Mouse (Mus musculus): Measurements from ENCODE around the gene Siglecf.

DNA sequence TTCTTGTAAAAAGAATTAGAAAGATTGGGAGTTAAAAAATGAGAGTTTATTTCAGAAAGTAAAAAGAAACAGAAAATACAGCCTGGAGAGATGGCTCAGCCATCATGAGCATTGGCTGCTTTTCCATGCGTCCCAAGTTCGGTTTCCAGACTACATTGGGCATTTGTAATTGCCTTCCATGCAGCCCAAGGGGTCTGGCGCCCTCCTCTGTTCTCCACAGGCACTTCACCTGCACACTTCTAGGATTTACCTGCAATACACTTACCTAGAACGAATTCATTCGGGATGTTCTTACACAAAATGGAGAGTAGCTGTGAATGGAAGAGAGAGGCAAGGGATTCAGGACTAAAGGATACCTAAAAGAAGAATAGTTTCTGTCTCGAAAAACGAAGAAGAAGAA, 17.9 kb upstream of the Siglecf start:
- TF ChIP-seq GATA1 (IDR thresholded peaks at IDR 0.05; ENCODE audit: borderline replicate concordance, low read length) (no peak), FLI1 (IDR thresholded peaks at IDR 0.05; ENCODE audit: low read length) (no peak)
